34 mouse cellular contexts compared by ENCODE assay signal in genomic region chr1:91092451-91092850, GRCm38 (mm10). TPM values are rescaled to one million over a fixed set of nuclear protein-coding genes. Genes with fewer than 3 reads are reported as not detected.
DNase-seq lines count a peak whose midpoint lies in the region; ATAC-seq and TF ChIP-seq lines count a peak whose summit lies in the region.
"Had no signal": no experiment of that assay in that cellular context is flagged by ENCODE, and none has a peak within 500 bp of the region (broad histone marks: within the 10 kb centered on the region; RNA-seq: fewer than 3 reads in every experiment).

No protein-coding gene starts in this region.

- no peak for DNase-seq in heart, adult 11 months
- DNase-seq in cerebellum, adult 11-12 months = no peak
- DNase-seq in left cerebral cortex, postnatal 10 days (ENCODE audit: extremely low spot score in 1 of 2, low spot score in 2 of 2) = no peak
- DNase-seq: adrenal gland, adult 2 months; adrenal gland, postnatal 36 days; cerebellum, adult 8-10 months; cerebellum, postnatal 25 days; gastrocnemius, postnatal 10 days; heart, postnatal 10 days; kidney, adult 11 months; kidney, postnatal 36 days; left cerebral cortex, postnatal 4 days; liver, postnatal 0 days; thymus, postnatal 25 days had no signal

- no peaks in the 10 kb centered on the region for H3K9me3 ChIP-seq in heart, embryonic 15.5 days (replicated peaks)
- H3K9me3 ChIP-seq: embryonic facial prominence, embryonic 13.5 days; forebrain, embryonic 10.5 days; hindbrain, embryonic 12.5 days; kidney, embryonic 15.5 days; liver, embryonic 12.5 days; midbrain, embryonic 10.5 days; midbrain, embryonic 15.5 days; stomach, embryonic 15.5 days had no signal

- intact Hi-C loops in left cerebral cortex, postnatal 10 days (cut with DNase I) = no loop called here

- H3K9ac ChIP-seq in heart, embryonic 15.5 days = no peak overlapping the region
- H3K9ac ChIP-seq: embryonic facial prominence, embryonic 13.5 days; hindbrain, embryonic 12.5 days; kidney, embryonic 15.5 days; liver, embryonic 12.5 days; liver, postnatal 0 days; midbrain, embryonic 15.5 days; stomach, embryonic 15.5 days had no signal

- no peak for TF ChIP-seq CTCF in bone marrow, adult 2 months (IDR thresholded peaks at IDR 0.05; ENCODE audit: control insufficient read depth, insufficient read depth, low read length)

- ATAC-seq in heart, embryonic 15.5 days (replicated peaks; ENCODE audit: insufficient number of reproducible peaks, insufficient read depth, low FRiP score, low read depth) = no peak
- ATAC-seq in granulocyte monocyte progenitor cell, adult 5-6 weeks (replicated peaks; ENCODE audit: poor library complexity, severe bottlenecking) = 0 out of 2 replicates have a peak, but pooled peaks have one; percentile 8
- ATAC-seq in monocyte, adult 5-6 weeks (replicated peaks; ENCODE audit: insufficient number of reproducible peaks, low FRiP score, low TSS enrichment, poor library complexity, severe bottlenecking) = 0 out of 2 replicates have a peak, but pooled peaks have one; percentile 28
- ATAC-seq: forebrain, embryonic 16.5 days; liver, embryonic 12.5 days; liver, postnatal 0 days; midbrain, embryonic 15.5 days had no signal

- TF ChIP-seq POLR2A in bone marrow, adult 2 months (IDR thresholded peaks at IDR 0.05; ENCODE audit: borderline replicate concordance, control insufficient read depth, low read depth, low read length) = no peak

- H3K36me3 ChIP-seq in heart, embryonic 15.5 days = peaks cover 13% of the 10 kb centered on the region; the same call in 1 of the 2 replicates
- H3K36me3 ChIP-seq: embryonic facial prominence, embryonic 13.5 days; forebrain, embryonic 10.5 days; hindbrain, embryonic 12.5 days; kidney, embryonic 15.5 days; midbrain, embryonic 10.5 days; midbrain, embryonic 15.5 days; stomach, embryonic 15.5 days had no signal

- H3K4me3 ChIP-seq in heart, embryonic 15.5 days = no peak overlapping the region
- no peak overlapping the region for H3K4me3 ChIP-seq in bone marrow, adult 2 months (replicated peaks; ENCODE audit: control insufficient read depth, low read depth, low read length)
- H3K4me3 ChIP-seq: embryonic facial prominence, embryonic 13.5 days; forebrain, embryonic 10.5 days; hindbrain, embryonic 12.5 days; kidney, embryonic 15.5 days; layer of hippocampus, adult 2 months; left cerebral cortex, adult 2 months; liver, embryonic 12.5 days; midbrain, embryonic 10.5 days; midbrain, embryonic 15.5 days; myocyte; stomach, embryonic 15.5 days had no signal

- peaks cover 69% of the 10 kb centered on the region for H3K4me1 ChIP-seq in heart, embryonic 15.5 days (replicated peaks)
- peaks cover 24% of the 10 kb centered on the region for H3K4me1 ChIP-seq in bone marrow, adult 2 months (ENCODE audit: control insufficient read depth, insufficient read depth, low read length)
- H3K4me1 ChIP-seq: midbrain, embryonic 15.5 days had no signal

- no peaks in the 10 kb centered on the region for H3K27me3 ChIP-seq in heart, embryonic 15.5 days
- H3K27me3 ChIP-seq: CH12.LX; embryonic facial prominence, embryonic 13.5 days; hindbrain, embryonic 12.5 days; kidney, embryonic 15.5 days; liver, embryonic 12.5 days; midbrain, embryonic 15.5 days; stomach, embryonic 15.5 days had no signal

- H3K4me2 ChIP-seq in heart, embryonic 15.5 days = no peak overlapping the region
- H3K4me2 ChIP-seq: embryonic facial prominence, embryonic 13.5 days; heart, embryonic 11.5 days; hindbrain, embryonic 12.5 days; kidney, embryonic 15.5 days; liver, embryonic 12.5 days; midbrain, embryonic 15.5 days; stomach, embryonic 15.5 days had no signal

- peak overlapping the region; percentile 21; the same call in 1 of the 2 replicates for H3K27ac ChIP-seq in heart, embryonic 15.5 days
- peak overlapping the region; percentile 37 for H3K27ac ChIP-seq in bone marrow, adult 2 months (ENCODE audit: control insufficient read depth, insufficient read depth, low read depth, low read length, poor library complexity)
- H3K27ac ChIP-seq: embryonic facial prominence, embryonic 13.5 days; forebrain, embryonic 10.5 days; hindbrain, embryonic 12.5 days; kidney, embryonic 15.5 days; layer of hippocampus, adult 2 months; left cerebral cortex, adult 2 months; liver, embryonic 12.5 days; midbrain, embryonic 15.5 days; stomach, embryonic 15.5 days had no signal

- WGBS in heart, embryonic 15.5 days = 37% methylated on average over 6 of the region's 6 CpGs
- 35% methylated on average over 6 of the region's 6 CpGs for WGBS in bone marrow, adult 2 months

RNA-seq across cellular contexts. Expression of gene Rbm44, which starts 52.4 kb away (rescaled TPM):
- 3.3 and 4.0 TPM in 2 replicates for polyA plus RNA-seq in heart, embryonic 15.5 days (2015; fragmentation: Nextera tagmentation; extraction: Ambion mirVana)
- 4.2 and 11.0 TPM in 2 replicates for polyA plus RNA-seq in bone marrow, adult 2 months (2011; ENCODE audit: insufficient read depth, insufficient read length, low replicate concordance, missing spikeins)
- total RNA-seq in granulocyte monocyte progenitor cell, adult 5-6 weeks (2014; fragmentation: Nextera tagmentation) = 1.1 and 9.6 TPM in 2 replicates
- 5.2 and 7.8 TPM in 2 replicates for total RNA-seq in granulocyte monocyte progenitor cell, adult 5-6 weeks (2017)
- total RNA-seq in monocyte, adult 5-6 weeks (2017) = 0.19 to 0.29 TPM (median 0.21 TPM) in 3 replicates
- under 1 TPM; 0.24 to 0.36 TPM for total RNA-seq in left cerebral cortex, postnatal 10 days (2021)
- total RNA-seq: adrenal gland, adult 2 months; adrenal gland, postnatal 36 days; layer of hippocampus, adult 2 months; layer of hippocampus, postnatal 14 days; left cerebral cortex, adult 2 months had no signal
- polyA plus RNA-seq: adrenal gland, adult 2 months; C2C12; myocyte had no signal
